18 mouse cellular contexts compared by ENCODE assay signal in the genomic region with DNA sequence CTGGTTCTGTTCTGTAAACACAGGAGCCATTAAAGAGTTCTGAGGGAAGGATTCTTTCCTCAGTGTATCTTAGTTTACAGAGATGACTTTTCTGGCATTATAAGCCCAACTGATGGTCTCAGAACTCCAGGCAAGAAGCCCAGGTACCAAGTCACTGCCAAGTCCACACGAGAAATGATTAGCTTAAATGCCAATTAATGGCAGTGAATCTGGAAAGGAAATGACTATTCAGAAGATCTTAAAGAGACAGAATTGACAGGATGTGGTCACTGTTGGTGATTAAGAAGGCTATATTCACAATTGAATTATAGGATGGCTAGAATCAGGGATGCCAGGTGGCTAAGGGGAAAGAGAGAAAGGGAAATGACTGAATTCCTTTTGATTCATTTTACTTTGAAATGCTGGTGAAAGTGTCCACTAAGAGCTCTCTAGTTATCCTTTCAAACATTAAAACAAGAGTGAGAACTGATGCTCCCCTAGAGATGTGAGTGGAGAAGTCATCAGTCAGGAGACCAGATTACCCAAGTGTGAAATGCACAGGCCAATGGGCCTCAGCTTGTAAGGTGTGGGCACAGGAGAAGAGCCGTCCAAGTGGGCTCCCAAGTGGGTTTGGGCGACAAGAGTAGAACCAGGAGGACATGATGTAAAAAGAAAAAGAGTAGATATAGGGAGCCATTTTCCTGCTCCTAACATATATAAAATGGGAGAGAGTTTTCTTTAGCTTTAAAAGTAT.
DNase-seq lines count a peak whose midpoint lies in the region; ATAC-seq lines count a peak whose summit lies in the region.
"Had no signal": no experiment of that assay in that cellular context is flagged by ENCODE, and none has a peak within 500 bp of the region (broad histone marks: within the 10 kb centered on the region; RNA-seq: fewer than 3 reads in every experiment).

No protein-coding gene starts in this region.

- no peaks in the 10 kb centered on the region for H3K36me3 ChIP-seq in forebrain, embryonic 14.5 days (ENCODE audit: control insufficient read depth, insufficient read depth, low read length)
- no peaks in the 10 kb centered on the region for H3K36me3 ChIP-seq in forebrain, embryonic 10.5 days (replicated peaks)
- H3K36me3 ChIP-seq in heart, embryonic 10.5 days = 0 out of 2 replicates have a peak, but pooled peaks cover 3% of the 10 kb centered on the region
- H3K36me3 ChIP-seq: embryonic facial prominence, embryonic 13.5 days; forebrain, embryonic 15.5 days; hindbrain, embryonic 15.5 days had no signal

- no peak overlapping the region for H3K9ac ChIP-seq in forebrain, embryonic 14.5 days (ENCODE audit: low read length)
- H3K9ac ChIP-seq: embryonic facial prominence, embryonic 13.5 days; forebrain, embryonic 15.5 days; heart, embryonic 13.5 days; hindbrain, embryonic 15.5 days had no signal

- no peaks in the 10 kb centered on the region for H3K27me3 ChIP-seq in forebrain, embryonic 14.5 days (replicated peaks; ENCODE audit: control insufficient read depth, insufficient read depth, low read length)
- H3K27me3 ChIP-seq in forebrain, embryonic 10.5 days (ENCODE audit: poor library complexity, severe bottlenecking) = no peaks in the 10 kb centered on the region
- H3K27me3 ChIP-seq in heart, embryonic 10.5 days (ENCODE audit: insufficient read depth, poor library complexity, severe bottlenecking) = no peaks in the 10 kb centered on the region
- H3K27me3 ChIP-seq: embryonic facial prominence, embryonic 13.5 days; forebrain, embryonic 15.5 days; heart, embryonic 13.5 days; hindbrain, embryonic 15.5 days had no signal

- peak; percentile 59 for DNase-seq in forebrain, embryonic 14.5 days (ENCODE audit: low spot score)
- DNase-seq in forebrain, embryonic 10.5 days (ENCODE audit: extremely low spot score, low spot score) = no peak
- DNase-seq in MN1 (ENCODE audit: low spot score) = peak; percentile 19
- no peak for DNase-seq in heart, embryonic 10.5 days (ENCODE audit: low spot score)
- DNase-seq: adrenal gland, adult 2 months; adrenal gland, postnatal 36 days; cerebellum, adult 11 months; gastrocnemius, postnatal 10 days; heart, postnatal 36 days; kidney, adult 8-10 months had no signal

- 76% methylated on average over 3 of the region's 3 CpGs for WGBS in forebrain, embryonic 14.5 days
- 91% methylated on average over 3 of the region's 3 CpGs for WGBS in forebrain, embryonic 10.5 days
- WGBS in heart, embryonic 10.5 days = 82% methylated on average over 3 of the region's 3 CpGs

- no peak overlapping the region for H3K4me2 ChIP-seq in forebrain, embryonic 14.5 days (ENCODE audit: low read length)
- H3K4me2 ChIP-seq: embryonic facial prominence, embryonic 13.5 days; forebrain, embryonic 15.5 days; heart, embryonic 13.5 days; hindbrain, embryonic 15.5 days had no signal

- H3K27ac ChIP-seq in forebrain, embryonic 14.5 days (ENCODE audit: low read depth, low read length) = no peak overlapping the region
- H3K27ac ChIP-seq in forebrain, embryonic 10.5 days = no peak overlapping the region
- H3K27ac ChIP-seq in heart, embryonic 10.5 days = no peak overlapping the region
- H3K27ac ChIP-seq: embryonic facial prominence, embryonic 13.5 days; heart, embryonic 13.5 days; hindbrain, embryonic 15.5 days had no signal

- no peaks in the 10 kb centered on the region for H3K9me3 ChIP-seq in forebrain, embryonic 14.5 days (replicated peaks; ENCODE audit: control insufficient read depth, low read length)
- H3K9me3 ChIP-seq in forebrain, embryonic 10.5 days = no peaks in the 10 kb centered on the region
- no peaks in the 10 kb centered on the region for H3K9me3 ChIP-seq in heart, embryonic 10.5 days
- H3K9me3 ChIP-seq: embryonic facial prominence, embryonic 13.5 days; forebrain, embryonic 15.5 days; G1E; heart, embryonic 13.5 days; hindbrain, embryonic 15.5 days had no signal

- no peak for ATAC-seq in forebrain, embryonic 14.5 days
- peak; percentile 53 for ATAC-seq in CD4-positive, CD25-positive, alpha-beta regulatory T cell, adult 4 months
- peak; percentile 64 for ATAC-seq in inflammation-experienced regulatory T-cells, adult 6 months
- ATAC-seq: forebrain, embryonic 15.5 days; intestine, postnatal 0 days had no signal

- H3K4me3 ChIP-seq in forebrain, embryonic 14.5 days (ENCODE audit: low read depth, low read length) = no peak overlapping the region
- no peak overlapping the region for H3K4me3 ChIP-seq in forebrain, embryonic 10.5 days
- no peak overlapping the region for H3K4me3 ChIP-seq in heart, embryonic 10.5 days
- H3K4me3 ChIP-seq: embryonic facial prominence, embryonic 13.5 days; forebrain, embryonic 15.5 days; heart, embryonic 13.5 days; hindbrain, embryonic 15.5 days had no signal

- H3K4me1 ChIP-seq in forebrain, embryonic 14.5 days (ENCODE audit: control insufficient read depth, insufficient read depth, low read length) = peaks cover 3% of the 10 kb centered on the region; the same call in 1 of the 2 replicates
- H3K4me1 ChIP-seq in forebrain, embryonic 10.5 days = peaks cover 12% of the 10 kb centered on the region
- H3K4me1 ChIP-seq in heart, embryonic 10.5 days = no peaks in the 10 kb centered on the region
- H3K4me1 ChIP-seq: embryonic facial prominence, embryonic 13.5 days had no signal

Comparison
In these comparisons a context has a peak if more than half of its experiments do, and no peak if none do; other contexts are left out.
1. DNase-seq: peak in forebrain, embryonic 14.5 days (single experiment) and MN1 (single experiment); none in forebrain, embryonic 10.5 days (single experiment) and heart, embryonic 10.5 days (single experiment).